Mouse (Mus musculus): ENCODE data around the gene Ptar1.

Ptar1 gene

GRCm38 (mm10) chr19:23758554-23759321 lies 71.5 kb downstream of the Ptar1 start, which contains the start of gene Apba1:
TSS of gene Apba1 (plus strand) at chr19:23758887.
- peak; percentile 40 to 78 for DNase-seq

GRCm38 (mm10) chr19:23759322-23759945 lies 72.2 kb downstream of the Ptar1 start:
- no peak for DNase-seq

GRCm38 (mm10) chr19:23763371-23763770 lies 76.1 kb downstream of the Ptar1 start:
- DNase-seq = no peak

GRCm38 (mm10) chr19:23764051-23764450 lies 76.8 kb downstream of the Ptar1 start:
- no peak for DNase-seq

GRCm38 (mm10) chr19:23768864-23769263 lies 81.6 kb downstream of the Ptar1 start:
- no peak for DNase-seq

- no peak for DNase-seq
Measured at GRCm38 (mm10) chr19:23770494-23771423, 83.5 kb downstream of the Ptar1 start.

GRCm38 (mm10) chr19:23771971-23772370 lies 84.7 kb downstream of the Ptar1 start:
- peak in 1 of 2 experiments; percentile 11 for DNase-seq

- DNase-seq = no peak
Measured at GRCm38 (mm10) chr19:23775356-23775755, 88.1 kb downstream of the Ptar1 start.

- no peak for DNase-seq
Measured at GRCm38 (mm10) chr19:23779130-23779529, 91.9 kb downstream of the Ptar1 start.

- no peak for DNase-seq
Measured at GRCm38 (mm10) chr19:23780105-23780504, 92.9 kb downstream of the Ptar1 start.
